Mouse (Mus musculus): ENCODE results near the gene Nmur2. TPM values are rescaled to one million over a fixed set of nuclear protein-coding genes. Genes with fewer than 3 reads are reported as not detected.

Nmur2 gene
- total RNA-seq (2021), result not detected
- long read RNA-seq, experiment 1, result 0 reads
- long read RNA-seq, experiment 2, result 0 reads

DNA sequence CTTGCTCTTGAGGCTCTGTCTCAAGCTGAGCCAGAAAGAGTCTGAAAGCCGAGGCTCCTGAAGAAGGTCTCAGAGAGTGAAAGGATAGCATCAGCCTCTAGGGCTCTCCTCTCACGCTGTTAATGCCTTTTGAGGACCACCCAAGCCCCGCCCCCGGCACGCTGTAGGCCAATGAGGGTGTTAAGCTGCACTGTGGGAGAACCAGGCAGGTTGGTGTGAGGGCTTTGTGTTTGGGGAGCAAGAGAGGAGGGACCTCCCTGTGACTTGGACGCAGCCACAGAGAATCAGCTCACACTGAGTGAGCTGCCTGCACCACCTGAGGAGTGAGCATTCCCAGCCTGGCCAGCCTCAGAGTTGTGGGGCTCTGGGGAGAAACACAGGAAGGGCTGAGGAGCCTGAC is at the start of gene Nmur2:
Gene Nmur2 (minus strand): TSS at position 94 of the 400 bp plus-strand sequence.
- intact Hi-C loops (cut with DNase I), result no loop called here
- DNase-seq, result no peak

DNA sequence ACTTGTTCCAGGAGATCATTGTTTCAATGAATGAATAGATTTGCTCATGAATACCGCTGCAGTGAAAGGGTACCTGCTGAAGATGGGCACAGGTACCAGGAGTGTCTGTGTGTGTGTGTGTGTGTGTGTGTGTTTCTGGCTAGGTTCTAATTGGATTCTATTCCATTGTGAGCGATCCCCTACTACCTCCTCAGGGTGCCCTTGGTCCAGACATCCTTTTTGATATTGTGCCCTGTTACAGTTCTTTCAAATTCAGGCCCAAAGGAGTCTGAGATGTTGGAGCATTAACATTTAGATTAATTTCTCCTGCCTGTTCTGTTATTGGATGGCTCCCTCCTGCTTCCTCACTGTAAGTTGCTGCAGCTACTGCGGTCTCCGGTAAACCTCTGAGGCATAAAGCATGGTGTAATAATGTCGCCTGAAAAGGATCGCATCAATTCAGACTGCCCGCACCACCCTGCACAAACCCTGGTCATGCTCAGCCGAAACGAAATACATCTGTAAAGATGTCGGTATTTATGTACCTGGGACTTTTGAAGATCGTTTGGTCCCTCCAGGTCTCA is 48.4 kb upstream of the Nmur2 start:
- intact Hi-C loops (cut with DNase I), result no loop called here
- no peak for DNase-seq

DNA sequence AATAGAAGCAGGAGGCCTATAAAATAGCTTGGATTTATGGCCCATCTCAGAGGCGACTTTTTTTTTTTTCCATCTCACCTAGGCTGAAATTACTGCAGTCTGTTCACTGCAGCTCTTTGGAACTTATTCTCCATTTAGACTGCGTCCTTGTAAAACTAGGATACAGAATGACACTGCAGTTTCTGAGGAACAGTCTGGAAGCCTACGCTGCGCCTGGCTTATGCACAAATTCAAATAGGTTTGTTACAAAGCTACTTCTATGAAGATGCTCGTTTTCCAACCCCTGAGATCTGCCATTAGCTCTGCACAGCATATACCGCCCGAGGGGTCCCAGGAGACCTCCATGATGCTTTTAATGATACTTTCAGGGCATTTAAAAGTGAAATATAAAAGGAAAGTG is 31.3 kb upstream of the Nmur2 start:
- no peak for DNase-seq
- intact Hi-C loops (cut with DNase I), result no loop called here

DNA sequence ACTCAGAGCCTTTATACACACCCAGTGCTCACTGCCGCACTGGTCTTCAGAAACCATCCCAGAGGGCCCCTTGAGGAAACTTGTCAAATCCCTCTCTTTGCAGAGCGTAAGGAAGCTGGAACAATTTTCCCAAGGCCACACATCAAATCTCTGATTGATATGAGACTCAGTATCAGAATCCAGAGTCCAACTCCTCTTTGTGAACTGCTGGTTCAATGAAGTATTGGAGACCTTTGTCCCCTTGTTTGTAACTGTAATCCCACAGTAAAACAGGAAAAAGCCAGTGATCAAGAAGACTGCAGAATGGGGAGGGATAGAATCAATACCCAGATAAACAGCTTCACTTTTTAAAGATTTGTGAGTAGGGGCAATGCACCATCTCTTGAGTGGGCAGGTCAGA is 28.8 kb upstream of the Nmur2 start:
- intact Hi-C loops (cut with DNase I), result no loop called here
- no peak for DNase-seq

GRCm38 (mm10) chr11:56065147-56065546 is 24.3 kb upstream of the Nmur2 start:
- intact Hi-C loops (cut with DNase I), result no loop called here
- DNase-seq, result no peak

GRCm38 (mm10) chr11:56064575-56064974 is 23.8 kb upstream of the Nmur2 start:
- intact Hi-C loops (cut with DNase I), result no loop called here
- DNase-seq, result no peak

DNA sequence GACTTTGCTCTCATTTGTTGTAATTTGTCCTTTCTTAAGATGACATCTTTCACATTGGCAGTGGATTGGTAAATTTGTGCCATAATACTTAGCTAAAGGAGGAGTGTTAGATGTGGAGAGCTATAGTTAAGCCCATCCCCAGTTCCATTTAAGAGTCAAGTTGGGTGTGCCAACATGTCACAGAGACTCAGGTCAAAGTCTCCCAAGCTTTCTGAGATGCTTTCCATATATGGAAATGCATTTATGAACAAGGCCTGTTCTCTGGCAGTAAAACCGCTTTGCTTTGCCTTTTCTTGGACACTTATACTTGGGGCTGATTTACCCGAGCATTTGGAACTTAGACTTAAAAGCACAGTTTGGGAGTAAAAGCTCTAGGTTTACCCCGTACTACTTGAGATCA is 18.4 kb upstream of the Nmur2 start:
- no peak for DNase-seq
- intact Hi-C loops (cut with DNase I), result no loop called here

DNA sequence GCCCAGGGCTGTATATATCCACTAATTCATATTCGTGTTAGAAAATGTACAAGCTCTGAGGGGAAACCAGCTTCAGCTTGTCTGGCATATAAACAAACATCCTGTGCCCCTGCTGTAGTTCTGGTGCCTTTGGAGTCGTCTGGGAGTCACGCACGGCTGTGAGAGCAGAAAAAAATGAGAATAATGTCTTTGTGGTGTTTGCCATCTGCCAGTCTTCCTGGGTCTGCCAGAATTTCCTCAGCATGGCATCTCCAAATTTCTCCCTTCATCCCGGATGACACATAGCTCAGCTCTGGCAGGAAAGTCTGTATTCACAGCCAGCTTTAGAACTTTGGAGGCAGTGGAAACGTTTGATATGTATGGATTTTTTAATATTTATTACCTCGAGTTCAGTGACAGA is 13.6 kb upstream of the Nmur2 start:
- DNase-seq, result no peak
- intact Hi-C loops (cut with DNase I), result no loop called here

DNA sequence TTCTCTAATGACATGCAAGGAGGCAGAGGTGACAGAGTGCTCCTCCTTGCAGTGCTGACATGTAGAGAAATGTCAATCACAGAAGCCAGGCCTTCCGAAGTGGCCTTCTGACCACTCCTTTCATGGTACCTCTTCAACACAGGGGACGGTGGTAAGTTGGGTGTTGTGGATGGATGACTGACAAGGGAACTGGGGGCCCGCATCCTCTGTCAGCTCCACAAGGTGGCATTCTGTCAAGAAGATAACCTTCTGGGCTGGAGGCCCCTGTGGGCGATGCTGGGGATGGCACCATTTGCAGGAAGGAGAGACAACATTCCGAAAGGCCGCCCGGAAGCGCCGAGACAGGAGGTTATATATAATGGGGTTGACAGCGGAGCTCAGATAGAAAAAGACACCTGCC is 14.0 kb downstream of the Nmur2 start:
- DNase-seq, result no peak
- intact Hi-C loops (cut with DNase I), result no loop called here

- no peak for DNase-seq
- intact Hi-C loops (cut with DNase I), result no loop called here
Measured at GRCm38 (mm10) chr11:56025746-56026570, 14.9 kb downstream of the Nmur2 start.

- intact Hi-C loops (cut with DNase I), result no loop called here
- DNase-seq, result no peak
Measured at GRCm38 (mm10) chr11:56013510-56014057, 27.2 kb downstream of the Nmur2 start.

DNA sequence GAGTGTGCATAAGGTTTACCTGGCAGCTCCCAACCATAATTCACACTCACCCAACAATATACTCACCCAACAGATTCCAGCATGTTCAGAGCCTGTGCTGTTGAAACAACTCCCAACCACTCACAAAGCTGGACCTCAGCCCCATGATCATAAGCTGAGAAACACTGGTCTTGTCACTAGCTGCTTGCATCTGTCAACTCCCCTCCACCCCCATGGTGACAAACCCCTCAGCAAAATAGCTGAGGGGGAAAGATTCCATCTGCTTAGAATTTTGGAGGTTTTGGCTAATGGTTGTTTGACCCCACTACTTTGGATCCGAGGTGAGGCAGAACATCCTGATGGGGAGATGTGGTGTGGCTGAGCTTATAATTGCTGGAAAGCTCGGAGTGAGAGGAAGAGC is 28.4 kb downstream of the Nmur2 start:
- DNase-seq, result no peak
- intact Hi-C loops (cut with DNase I), result no loop called here

GRCm38 (mm10) chr11:56008277-56008676 is 32.5 kb downstream of the Nmur2 start:
- DNase-seq, result no peak
- intact Hi-C loops (cut with DNase I), result no loop called here

DNA sequence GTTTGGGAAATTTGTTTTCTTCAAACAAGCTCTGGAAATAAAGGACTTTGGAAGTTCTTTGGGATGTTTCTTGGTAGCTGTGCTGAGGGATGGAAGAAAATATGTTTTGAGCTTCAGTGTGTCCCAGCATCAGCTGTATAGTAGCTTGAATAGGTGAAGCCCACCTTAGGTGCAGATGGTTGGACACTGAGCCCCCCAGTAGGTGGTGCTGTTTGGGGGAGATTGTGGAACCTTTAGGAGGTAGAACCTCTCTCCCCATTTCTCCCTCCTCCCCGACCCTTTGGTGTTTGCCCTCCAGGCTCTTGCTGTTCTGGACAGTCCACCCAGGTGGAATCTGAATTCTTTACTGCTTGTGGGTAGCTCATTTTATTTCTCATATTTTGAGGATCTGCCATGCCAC is 48.0 kb downstream of the Nmur2 start:
- intact Hi-C loops (cut with DNase I), result loop anchor here (5.0 kb wide), 1 partner anchor 475 kb away; no protein-coding TSS in a partner anchor
- no peak for DNase-seq

GRCm38 (mm10) chr11:55992148-55992547 is 48.7 kb downstream of the Nmur2 start:
- DNase-seq, result no peak
- intact Hi-C loops (cut with DNase I), result loop anchor here (5.0 kb wide), 1 partner anchor 475 kb away; no protein-coding TSS in a partner anchor

DNA sequence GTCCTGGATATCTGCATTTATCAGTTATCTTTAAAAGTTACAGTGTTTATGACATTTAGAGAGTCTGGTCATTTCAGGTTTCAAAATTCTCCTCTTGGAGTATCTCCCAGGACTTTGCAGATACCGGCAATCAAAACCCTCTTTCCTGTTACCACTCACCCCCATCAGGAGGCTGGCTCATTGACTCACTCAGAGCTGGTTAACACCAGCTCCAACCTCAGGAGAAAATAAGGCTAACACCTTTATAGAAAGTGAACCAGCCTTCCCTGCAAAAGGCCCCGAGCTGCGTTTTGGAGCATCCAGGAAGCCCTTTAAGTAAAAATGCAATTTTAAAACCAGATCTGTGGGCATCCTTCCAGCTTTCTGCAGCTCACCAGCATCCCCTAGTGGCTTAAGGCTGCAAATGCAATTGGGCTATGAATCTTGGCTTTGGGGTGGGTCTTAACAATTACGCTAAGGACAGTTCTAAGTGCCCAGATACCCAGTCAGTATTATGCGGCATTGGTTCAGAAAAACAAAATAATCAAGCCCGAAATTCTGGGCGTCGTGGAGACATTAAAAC is 49.2 kb downstream of the Nmur2 start:
- no peak for DNase-seq
- intact Hi-C loops (cut with DNase I), result loop anchor here (5.0 kb wide), 1 partner anchor 474 kb away; no protein-coding TSS in a partner anchor

- intact Hi-C loops (cut with DNase I), result no loop called here
- DNase-seq, result no peak
Measured at GRCm38 (mm10) chr11:55984643-55985042, 56.2 kb downstream of the Nmur2 start.

GRCm38 (mm10) chr11:55981656-55982055 is 59.2 kb downstream of the Nmur2 start:
- intact Hi-C loops (cut with DNase I), result no loop called here

DNA sequence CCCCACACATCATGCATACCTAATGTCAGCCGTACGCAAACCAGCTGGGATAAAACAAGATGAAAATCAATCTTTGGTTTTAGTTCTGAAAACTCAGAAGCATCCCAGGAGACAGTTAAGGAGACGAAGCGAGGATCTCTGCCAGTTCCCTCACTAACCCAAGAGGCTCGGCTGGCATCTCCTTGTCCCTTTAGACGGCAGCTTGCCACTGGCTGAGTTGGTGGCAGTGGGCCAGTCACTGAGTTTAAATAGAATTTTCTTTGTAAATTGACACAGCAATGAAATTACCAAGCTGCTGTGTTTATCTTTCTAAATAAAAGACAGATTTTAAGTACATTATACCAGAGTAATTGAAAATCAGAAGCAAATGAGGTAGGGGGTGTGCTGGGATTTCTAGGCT is 62.7 kb downstream of the Nmur2 start:
- DNase-seq, result no peak
- intact Hi-C loops (cut with DNase I), result no loop called here

More at GRCm38 (mm10) chr11:55981656-55982055, 59.2 kb downstream of the Nmur2 start:
- DNase-seq, result no peak

Measured in gastrocnemius, postnatal 36 days (tissue).